Mouse (Mus musculus): ENCODE data around the gene Hivep1. TPM values are rescaled to one million over a fixed set of nuclear protein-coding genes. Genes with fewer than 3 reads are reported as not detected.

Gene Hivep1
- polyA plus RNA-seq, 1 experiment from 2014 or later = 19.0 TPM

DNA sequence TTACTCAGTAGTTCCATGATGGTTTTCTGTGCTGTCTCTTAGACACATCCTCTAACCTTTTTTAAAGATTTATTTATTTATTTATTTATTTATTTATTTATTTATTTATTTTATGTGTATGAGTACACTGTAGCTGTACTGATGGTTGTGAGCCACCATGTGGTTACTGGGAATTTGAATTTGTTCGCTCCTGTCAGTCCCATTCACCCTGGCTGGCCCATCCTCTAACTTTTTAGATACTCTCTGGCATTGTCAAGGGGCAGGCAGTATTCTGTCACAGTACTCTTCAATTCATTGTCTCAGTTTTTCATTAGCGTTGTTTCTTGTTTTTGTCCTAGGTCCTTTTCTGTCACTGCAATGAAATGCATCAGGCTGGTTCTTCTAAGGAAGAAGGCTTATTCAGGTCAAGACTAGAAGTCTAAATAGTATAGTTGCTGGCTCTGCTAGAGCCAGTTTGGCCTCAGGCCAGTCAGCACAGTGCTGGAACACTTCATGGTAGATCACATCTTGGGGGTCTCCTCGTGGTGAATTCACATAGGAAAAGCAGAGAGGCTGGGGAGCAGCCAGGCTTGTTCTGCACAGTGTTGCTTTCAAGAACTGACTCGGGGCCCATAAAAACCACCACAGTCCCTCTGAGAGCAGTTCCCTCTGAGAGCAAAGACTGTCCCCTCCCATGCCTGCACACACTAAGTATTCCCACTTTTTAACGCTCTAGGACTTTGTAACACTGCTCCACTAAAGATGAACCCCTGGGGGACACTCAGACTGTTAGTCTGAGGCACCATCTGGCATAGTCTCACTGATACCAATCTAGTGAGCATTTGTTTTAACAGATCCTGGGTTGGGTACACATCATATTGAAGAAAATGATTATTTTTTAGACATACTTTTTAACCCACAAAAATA is 70.2 kb downstream of the Hivep1 start:
- no peak overlapping the region for H3K9ac ChIP-seq
- no peaks in the 10 kb centered on the region for H3K27me3 ChIP-seq
- ATAC-seq (ENCODE audit: low FRiP score) = no peak
- WGBS = 83% methylated on average over 5 of the region's 5 CpGs
- H3K27ac ChIP-seq = no peak overlapping the region
- no peak overlapping the region for H3K4me2 ChIP-seq (replicated peaks)
- H3K4me1 ChIP-seq = no peaks in the 10 kb centered on the region; the same call in 1 of the 2 replicates
- no peaks in the 10 kb centered on the region for H3K36me3 ChIP-seq
- no peaks in the 10 kb centered on the region for H3K9me3 ChIP-seq (replicated peaks)
- no peak overlapping the region for H3K4me3 ChIP-seq

DNA sequence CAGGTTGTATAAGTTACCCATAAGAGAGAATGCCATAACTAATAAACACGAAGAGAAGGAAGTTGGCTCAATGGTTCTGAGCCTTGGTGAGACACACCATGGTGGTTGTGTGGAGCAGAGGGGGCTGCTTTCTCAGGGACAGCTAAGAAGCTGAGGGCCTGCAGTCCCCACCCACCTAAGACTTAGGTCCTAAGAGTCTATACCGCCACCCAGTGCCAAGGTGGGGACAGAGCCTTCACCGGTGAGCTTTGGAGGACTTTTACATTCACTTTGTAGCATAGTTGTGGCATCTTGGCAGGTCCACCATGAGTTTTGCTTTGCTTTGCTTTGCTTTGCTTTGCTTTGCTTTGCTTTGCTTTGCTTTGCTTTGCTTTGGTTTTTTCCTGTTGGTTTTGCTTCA is 92.8 kb downstream of the Hivep1 start:
- 71% methylated on average over 3 of the region's 3 CpGs for WGBS
- Histone ChIP-seq H3K9ac (no peak overlapping the region), H3K27ac (no peak overlapping the region), H3K9me3 (replicated peaks) (no peaks in the 10 kb centered on the region), H3K36me3 (peaks cover 6% of the 10 kb centered on the region), H3K4me2 (replicated peaks) (no peak overlapping the region), H3K4me3 (no peak overlapping the region), H3K4me1 (peaks cover 10% of the 10 kb centered on the region), H3K27me3 (no peaks in the 10 kb centered on the region)
- no peak for ATAC-seq (ENCODE audit: low FRiP score)

DNA sequence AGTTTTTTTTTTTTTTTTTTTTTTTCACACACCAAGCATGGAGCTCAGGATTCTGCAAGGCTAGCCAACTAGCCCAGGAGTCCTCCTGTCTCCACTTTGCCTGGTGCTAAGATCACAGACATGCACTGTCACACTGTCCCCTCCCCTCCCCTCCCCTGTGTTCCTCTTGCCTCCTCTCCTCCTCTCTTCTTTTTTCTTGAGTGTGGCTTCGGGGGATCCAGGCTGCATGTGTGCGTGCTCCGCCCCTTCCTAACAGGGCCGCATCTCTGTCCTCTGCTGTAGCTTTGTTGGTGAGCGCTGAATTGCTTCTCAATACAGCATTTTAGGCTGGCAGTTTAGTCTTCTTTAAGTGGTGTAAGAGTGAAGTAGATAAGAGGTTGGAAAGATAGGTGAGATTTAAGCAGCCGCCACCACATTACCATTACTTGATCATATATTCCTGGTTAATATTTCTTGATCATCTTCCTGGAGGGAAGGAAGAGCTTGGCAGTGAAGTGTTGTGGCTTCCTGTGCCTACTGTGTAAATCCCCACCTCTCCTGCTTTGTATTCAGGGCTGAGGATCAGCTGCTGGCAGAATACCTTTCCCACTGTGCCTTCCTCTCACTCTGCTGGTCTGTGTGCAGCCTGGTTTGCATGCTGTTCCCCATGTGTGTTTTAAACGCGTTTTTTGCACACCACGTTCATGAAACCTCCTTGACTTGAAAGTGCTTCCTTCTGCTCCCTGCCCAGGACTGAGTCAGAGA is 97.7 kb downstream of the Hivep1 start:
- Histone ChIP-seq H3K27me3 (no peaks in the 10 kb centered on the region), H3K4me1 (peaks cover 19% of the 10 kb centered on the region), H3K9me3 (replicated peaks) (no peaks in the 10 kb centered on the region), H3K36me3 (peaks cover 2% of the 10 kb centered on the region; the same call in 1 of the 2 replicates), H3K4me2 (replicated peaks) (0 out of 2 replicates have a peak overlapping the region, but pooled peaks have one; percentile 14), H3K9ac (peak overlapping the region; percentile 29; the same call in 1 of the 2 replicates), H3K27ac (peak overlapping the region; percentile 63), H3K4me3 (no peak overlapping the region)
- 30% methylated on average over 9 of the region's 9 CpGs for WGBS
- peak; percentile 33; the same call in 1 of the 2 replicates for ATAC-seq (ENCODE audit: low FRiP score)

DNA sequence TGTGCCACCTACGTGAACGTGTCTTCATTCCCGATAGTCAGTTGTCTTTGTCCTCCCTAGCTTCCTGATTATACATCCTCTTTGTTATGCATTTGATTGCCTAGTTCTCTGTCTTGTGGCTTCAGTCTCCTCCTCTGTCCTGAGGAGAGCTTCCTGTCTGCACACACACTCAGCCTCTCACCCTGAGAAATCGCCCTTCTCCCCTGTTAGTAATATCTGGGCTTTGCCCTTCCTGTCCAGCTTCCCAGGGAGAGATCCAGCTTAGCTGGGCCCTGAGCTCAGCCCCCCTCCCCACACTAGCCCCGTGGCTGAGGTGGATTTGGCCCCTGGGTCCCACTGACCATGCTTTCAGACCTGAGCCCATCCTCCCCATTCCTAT is 98.2 kb downstream of the Hivep1 start:
- Histone ChIP-seq H3K27ac (peak overlapping the region; percentile 63), H3K4me3 (no peak overlapping the region), H3K36me3 (peaks cover 7% of the 10 kb centered on the region), H3K9me3 (replicated peaks) (no peaks in the 10 kb centered on the region), H3K27me3 (no peaks in the 10 kb centered on the region), H3K4me1 (peaks cover 19% of the 10 kb centered on the region), H3K4me2 (replicated peaks) (0 out of 2 replicates have a peak overlapping the region, but pooled peaks have one; percentile 14), H3K9ac (0 out of 2 replicates have a peak overlapping the region, but pooled peaks have one; percentile 9)
- ATAC-seq (ENCODE audit: low FRiP score) = peak; percentile 41; the same call in 1 of the 2 replicates
- 17% methylated on average over 5 of the region's 5 CpGs for WGBS

DNA sequence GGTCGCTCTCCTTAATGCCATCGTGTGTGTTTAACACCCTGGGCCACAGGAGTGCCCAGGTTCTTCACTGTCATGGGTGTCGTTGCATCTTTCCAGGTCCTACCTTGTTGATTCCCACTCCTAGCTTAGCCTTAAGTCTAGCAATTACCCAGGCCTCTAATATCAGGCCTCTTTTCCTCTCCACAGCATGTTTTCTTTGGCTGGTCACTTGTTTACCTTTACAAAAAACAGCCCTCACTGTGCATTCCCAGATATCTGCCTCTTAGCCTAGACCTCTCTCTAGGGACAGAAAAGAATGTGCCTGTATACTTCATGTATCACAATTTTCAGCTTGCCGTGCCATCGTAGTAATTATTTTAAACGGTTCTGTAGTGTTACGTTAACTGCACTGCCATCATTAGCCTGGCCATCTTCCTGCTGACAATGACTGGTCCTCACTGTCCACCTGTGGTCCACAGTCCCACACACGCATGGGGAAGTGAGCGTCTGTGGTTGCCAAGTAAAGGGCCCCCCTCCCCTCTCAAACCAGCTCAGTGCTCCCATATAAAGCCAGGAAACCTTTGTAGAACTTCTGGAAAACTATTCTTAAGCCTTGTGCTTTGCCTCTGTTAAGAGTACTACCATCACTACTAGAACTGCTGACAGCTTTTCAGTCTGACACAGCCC is 98.8 kb downstream of the Hivep1 start:
- Histone ChIP-seq H3K4me3 (no peak overlapping the region), H3K9me3 (replicated peaks) (no peaks in the 10 kb centered on the region), H3K27ac (no peak overlapping the region), H3K27me3 (no peaks in the 10 kb centered on the region), H3K4me2 (replicated peaks) (no peak overlapping the region), H3K4me1 (peaks cover 19% of the 10 kb centered on the region), H3K36me3 (peaks cover 12% of the 10 kb centered on the region), H3K9ac (no peak overlapping the region)
- 71% methylated on average over 9 of the region's 9 CpGs for WGBS
- ATAC-seq (ENCODE audit: low FRiP score) = no peak

DNA sequence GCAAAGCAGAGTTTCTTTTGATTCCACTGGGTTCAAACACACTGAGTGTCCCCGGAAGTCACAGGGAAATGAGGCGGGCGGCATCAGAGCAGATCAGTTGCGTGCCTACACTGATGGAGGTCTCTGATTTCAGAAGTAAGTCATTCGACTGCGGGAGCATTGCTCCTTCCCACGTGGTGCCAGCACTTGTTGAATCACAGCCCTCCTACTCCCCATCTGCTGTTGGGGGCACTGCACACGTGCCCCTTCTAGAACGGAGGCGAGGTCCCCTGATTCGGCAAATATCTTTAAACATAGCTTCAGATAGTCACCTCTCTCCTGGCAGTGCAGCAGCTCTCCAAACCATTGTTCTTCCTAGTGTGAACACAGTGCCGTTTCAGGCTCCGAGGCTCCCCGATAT is 106.4 kb downstream of the Hivep1 start:
- Histone ChIP-seq H3K4me3 (no peak overlapping the region), H3K4me2 (replicated peaks) (no peak overlapping the region), H3K9me3 (replicated peaks) (no peaks in the 10 kb centered on the region), H3K9ac (no peak overlapping the region), H3K27me3 (no peaks in the 10 kb centered on the region), H3K27ac (no peak overlapping the region), H3K36me3 (peaks cover 55% of the 10 kb centered on the region), H3K4me1 (no peaks in the 10 kb centered on the region; the same call in 1 of the 2 replicates)
- no peak for ATAC-seq (ENCODE audit: low FRiP score)
- WGBS = 94% methylated on average over 14 of the region's 14 CpGs

DNA sequence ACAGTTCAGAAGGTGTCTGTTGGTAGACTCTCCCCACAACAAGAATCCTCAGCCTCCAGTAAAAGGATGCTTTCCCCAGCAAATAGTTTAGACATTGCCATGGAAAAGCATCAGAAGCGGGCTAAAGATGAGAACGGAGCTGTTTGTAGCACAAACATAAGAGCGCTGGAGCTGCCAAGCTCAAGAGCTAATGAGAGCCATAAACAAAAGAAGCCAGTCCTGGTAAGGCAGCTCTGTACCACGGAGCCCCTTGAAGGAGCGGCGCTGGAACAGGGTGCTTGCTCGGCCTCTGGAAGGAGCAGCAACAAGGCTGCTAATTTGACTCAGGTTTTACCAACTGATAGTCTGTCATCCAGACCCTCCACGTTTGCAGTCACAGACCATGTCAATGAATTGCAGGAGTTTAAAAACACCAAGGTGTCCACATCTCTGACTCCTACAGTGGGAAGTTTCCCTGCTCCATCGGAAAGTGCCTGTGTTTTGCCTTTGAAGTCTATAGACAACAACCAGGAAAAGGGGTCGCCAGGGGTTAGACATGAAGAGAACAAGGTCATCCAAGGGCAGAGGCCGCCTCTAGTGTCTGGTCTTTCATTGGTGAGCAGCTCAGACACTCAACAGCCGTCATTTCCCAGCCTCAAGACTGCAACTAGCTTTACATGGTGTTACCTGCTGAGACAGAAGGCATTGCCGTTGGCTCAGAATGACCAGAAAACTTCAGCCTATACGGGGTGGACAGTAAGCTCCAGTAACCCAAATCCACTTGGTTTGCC is 107.8 kb downstream of the Hivep1 start:
- WGBS = 74% methylated on average over 14 of the region's 14 CpGs
- H3K4me1 ChIP-seq = no peaks in the 10 kb centered on the region; the same call in 1 of the 2 replicates
- H3K27ac ChIP-seq = no peak overlapping the region
- no peak overlapping the region for H3K4me2 ChIP-seq (replicated peaks)
- H3K9ac ChIP-seq = no peak overlapping the region
- H3K36me3 ChIP-seq = peaks cover 52% of the 10 kb centered on the region
- H3K9me3 ChIP-seq (replicated peaks) = no peaks in the 10 kb centered on the region
- ATAC-seq (ENCODE audit: low FRiP score) = no peak
- no peaks in the 10 kb centered on the region for H3K27me3 ChIP-seq
- no peak overlapping the region for H3K4me3 ChIP-seq

DNA sequence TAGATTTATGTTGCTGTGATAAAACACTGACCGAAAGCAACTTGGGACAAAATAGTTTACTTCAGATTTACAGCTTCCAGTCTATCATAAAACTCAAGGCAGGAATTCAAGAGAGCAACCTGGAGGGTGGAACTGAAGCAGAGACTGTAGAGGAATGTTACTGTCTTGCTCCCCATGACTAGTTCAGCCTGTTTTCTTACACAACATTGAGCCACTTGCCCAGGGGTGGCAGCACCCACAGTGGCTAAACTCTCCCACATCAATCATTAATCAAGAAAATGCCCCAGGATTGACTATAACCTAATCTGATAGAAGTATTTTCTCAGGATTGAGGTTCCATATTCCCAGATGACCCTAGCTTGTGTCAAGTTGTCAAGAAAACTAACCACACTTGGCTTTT is 119.0 kb downstream of the Hivep1 start:
- Histone ChIP-seq H3K4me3 (no peak overlapping the region), H3K4me1 (no peaks in the 10 kb centered on the region), H3K9ac (no peak overlapping the region), H3K27me3 (no peaks in the 10 kb centered on the region), H3K9me3 (replicated peaks) (no peaks in the 10 kb centered on the region), H3K36me3 (peaks cover 32% of the 10 kb centered on the region), H3K4me2 (replicated peaks) (no peak overlapping the region), H3K27ac (no peak overlapping the region)
- WGBS = 91% methylated on average over 1 of the region's 1 CpGs
- no peak for ATAC-seq (ENCODE audit: low FRiP score)

DNA sequence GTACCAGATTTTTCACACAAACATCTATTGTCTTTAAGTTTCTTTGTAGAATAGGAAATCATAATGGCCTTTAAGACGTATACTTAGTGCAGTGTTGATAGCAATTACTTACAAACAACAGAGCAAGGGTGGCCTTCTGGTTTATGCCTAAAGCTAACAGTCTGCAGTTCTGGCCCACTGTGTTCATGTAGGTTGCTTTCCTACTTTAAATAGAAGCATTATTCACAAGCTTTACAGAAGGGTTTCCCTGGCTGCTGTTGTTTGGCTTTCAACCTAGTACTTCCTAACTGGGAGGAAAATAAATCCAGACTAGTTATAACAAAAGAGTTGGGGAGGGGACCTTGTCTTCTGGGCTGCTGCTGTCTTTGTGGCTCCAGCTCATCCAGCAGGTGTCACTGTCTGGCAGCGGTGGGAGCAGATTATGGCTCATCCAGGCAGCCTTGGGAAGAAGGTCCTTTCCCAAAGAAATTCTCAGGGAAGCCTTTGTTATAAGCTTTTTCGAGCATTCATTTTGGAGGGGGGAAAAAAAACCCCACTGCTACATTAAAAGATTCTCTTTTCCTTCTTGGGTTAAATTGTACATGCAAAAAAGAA is 123.1 kb downstream of the Hivep1 start:
- WGBS = 46% methylated on average over 3 of the region's 3 CpGs
- H3K36me3 ChIP-seq = peaks cover 26% of the 10 kb centered on the region
- ATAC-seq (ENCODE audit: low FRiP score) = no peak

DNA sequence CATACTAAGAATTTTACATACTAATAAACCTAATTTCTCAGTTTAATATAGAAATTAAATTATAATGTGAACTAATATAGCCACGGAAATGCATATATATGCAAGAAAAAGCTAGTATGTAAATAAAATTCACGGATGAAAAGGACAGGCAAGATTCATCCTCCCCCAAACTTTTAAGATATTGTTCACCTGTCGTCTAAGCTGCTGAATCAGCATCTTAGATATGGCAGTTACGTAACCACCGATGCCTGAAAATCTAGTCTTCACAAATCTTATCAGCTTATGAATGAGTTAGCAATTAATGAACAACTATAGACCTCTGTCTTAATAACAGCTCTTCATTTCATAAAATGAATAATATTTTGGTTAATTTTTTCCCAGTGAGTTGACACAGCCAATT is 130.8 kb downstream of the Hivep1 start:
- Histone ChIP-seq H3K9me3 (replicated peaks) (no peaks in the 10 kb centered on the region), H3K36me3 (peaks cover 25% of the 10 kb centered on the region), H3K27me3 (no peaks in the 10 kb centered on the region), H3K4me3 (no peak overlapping the region), H3K9ac (no peak overlapping the region), H3K4me1 (no peaks in the 10 kb centered on the region), H3K4me2 (replicated peaks) (no peak overlapping the region), H3K27ac (no peak overlapping the region)
- WGBS = 91% methylated on average over 5 of the region's 5 CpGs
- ATAC-seq (ENCODE audit: low FRiP score) = no peak

More for the DNA sequence above, 123.1 kb downstream of the Hivep1 start:
- Histone ChIP-seq H3K4me3 (no peak overlapping the region), H3K4me1 (no peaks in the 10 kb centered on the region), H3K27me3 (no peaks in the 10 kb centered on the region), H3K27ac (no peak overlapping the region), H3K9me3 (replicated peaks) (no peaks in the 10 kb centered on the region), H3K9ac (no peak overlapping the region), H3K4me2 (replicated peaks) (no peak overlapping the region)

DNA sequence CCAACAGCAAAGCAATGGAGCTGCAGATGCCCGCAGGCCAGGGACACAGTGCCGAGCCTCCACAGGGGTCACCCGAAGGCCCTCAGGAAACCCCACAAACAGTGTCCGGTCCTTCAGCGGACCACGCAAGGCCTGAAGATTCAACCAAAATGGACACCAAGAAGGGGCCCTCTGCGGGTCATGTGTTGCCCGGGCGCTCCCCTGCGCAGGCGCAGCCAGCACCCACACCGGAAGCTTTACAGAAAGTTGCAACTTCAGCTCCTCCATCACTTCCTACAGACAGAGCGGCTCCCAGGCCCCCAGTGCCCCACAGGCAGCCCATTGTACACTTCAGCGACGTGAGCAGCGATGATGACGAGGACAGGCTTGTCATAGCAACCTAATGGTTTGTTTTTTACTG is 132.3 kb downstream of the Hivep1 start:
- H3K4me3 ChIP-seq = no peak overlapping the region
- H3K9me3 ChIP-seq (replicated peaks) = no peaks in the 10 kb centered on the region
- 97% methylated on average over 17 of the region's 17 CpGs for WGBS
- no peak overlapping the region for H3K4me2 ChIP-seq (replicated peaks)
- H3K9ac ChIP-seq = no peak overlapping the region
- no peak for ATAC-seq (ENCODE audit: low FRiP score)
- H3K36me3 ChIP-seq = peaks cover 25% of the 10 kb centered on the region
- no peaks in the 10 kb centered on the region for H3K27me3 ChIP-seq
- no peaks in the 10 kb centered on the region for H3K4me1 ChIP-seq
- H3K27ac ChIP-seq = no peak overlapping the region

Data from hindbrain, embryonic 12.5 days (tissue).